Mouse (Mus musculus): Measurements from ENCODE around the gene Hist2h2aa1.
"Not testable (repeated sequence)": the region's sequence is repeated elsewhere in the genome, so short reads cannot be mapped to it uniquely, and the experiment has no call there.

Gene Hist2h2aa1

GRCm38 (mm10) chr3:96245003-96245886 lies at the start of gene Hist2h2aa1:
Hist2h2aa1 (plus strand) TSS chr3:96245497.
- DNase-seq = peak; percentile 89

DNA sequence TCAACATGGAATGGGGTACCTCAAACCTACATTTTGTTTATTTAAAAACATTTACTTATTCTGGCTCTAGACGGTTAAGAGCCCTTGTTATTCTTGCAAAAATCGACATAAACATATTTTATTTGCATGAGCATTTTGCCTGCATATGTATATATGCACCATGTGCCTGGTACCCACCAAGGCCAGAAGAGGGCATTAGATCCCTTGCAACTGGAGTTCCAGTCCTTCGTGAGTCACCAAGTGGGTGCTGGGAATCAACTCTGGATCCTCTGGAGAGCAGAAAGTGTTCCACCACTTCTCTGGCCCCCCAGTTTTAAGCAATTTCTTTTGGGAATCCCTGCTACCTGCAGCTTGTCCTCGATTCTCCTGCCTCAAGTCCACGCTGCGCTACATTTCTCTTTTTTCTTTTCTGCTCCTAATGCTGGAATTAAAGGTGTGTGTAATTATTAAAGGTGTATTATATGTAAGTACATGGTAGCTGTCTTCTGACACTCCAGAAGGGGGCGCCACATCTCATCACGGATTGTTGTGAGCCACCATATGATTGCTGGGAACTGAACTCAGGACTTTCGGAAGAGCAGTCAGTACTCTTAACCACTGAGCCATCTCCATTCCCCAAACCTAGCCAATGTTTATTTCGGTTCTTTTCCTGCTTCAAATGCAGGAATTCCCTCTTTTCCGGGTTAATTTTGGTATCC lies 49.5 kb upstream of the Hist2h2aa1 start:
- DNase-seq = no peak

GRCm38 (mm10) chr3:96196437-96197128 lies 48.7 kb upstream of the Hist2h2aa1 start:
- no peak for DNase-seq

GRCm38 (mm10) chr3:96197129-96197749 lies 48.1 kb upstream of the Hist2h2aa1 start:
- peak; percentile 94 for DNase-seq

- DNase-seq = peak; percentile 56
Measured at GRCm38 (mm10) chr3:96198181-96198580, 47.1 kb upstream of the Hist2h2aa1 start.

GRCm38 (mm10) chr3:96198601-96199251 lies 46.6 kb upstream of the Hist2h2aa1 start:
- DNase-seq = not testable (repeated sequence)

DNA sequence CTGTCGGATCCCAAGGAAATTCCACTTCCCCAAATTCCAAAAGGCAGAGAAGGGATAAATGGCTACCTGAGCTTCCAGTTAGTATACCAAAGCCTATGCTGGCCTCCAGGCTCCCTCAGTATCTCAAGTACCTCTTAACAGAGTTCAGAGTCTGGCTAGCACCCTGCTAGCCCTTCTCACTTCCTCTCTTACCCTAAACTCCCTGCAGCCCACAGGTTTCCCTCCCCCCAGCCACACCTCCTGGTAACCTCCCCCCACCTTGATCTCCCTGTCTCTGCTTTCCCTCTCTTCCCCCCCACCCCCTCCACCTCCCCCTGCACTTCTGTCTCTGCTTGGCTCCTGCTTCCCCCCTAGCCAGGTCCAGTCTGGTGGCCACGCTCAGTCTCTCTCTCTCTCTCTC lies 45.6 kb upstream of the Hist2h2aa1 start:
- DNase-seq = no peak

DNA sequence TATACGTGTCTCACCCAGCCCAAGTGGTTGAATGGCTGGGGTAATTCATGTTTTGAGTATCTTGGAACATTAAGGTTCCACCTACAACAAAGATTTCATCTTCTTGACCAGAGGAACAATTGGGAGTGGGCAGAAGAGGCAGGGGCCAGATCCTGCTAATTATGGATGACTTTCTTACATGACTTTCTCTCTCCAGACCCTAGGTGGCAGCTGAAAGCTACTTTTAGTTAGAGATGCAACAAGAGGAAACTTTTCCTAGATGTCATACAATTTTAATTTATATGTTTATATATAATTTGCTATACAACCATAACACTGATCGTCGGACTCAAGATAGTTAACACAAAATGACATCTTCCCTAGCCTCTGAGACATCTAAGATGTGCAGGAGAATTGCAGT lies 37.5 kb upstream of the Hist2h2aa1 start:
- DNase-seq = no peak

GRCm38 (mm10) chr3:96209242-96209641 lies 36.1 kb upstream of the Hist2h2aa1 start:
- DNase-seq = no peak

GRCm38 (mm10) chr3:96219191-96219641 lies 26.1 kb upstream of the Hist2h2aa1 start:
- peak; percentile 57 for DNase-seq

GRCm38 (mm10) chr3:96219661-96220130 lies 25.6 kb upstream of the Hist2h2aa1 start, which contains the start of the genes Bola1 and Hist2h2ab:
Bola1 (minus strand) TSS chr3:96219709.
Hist2h2ab (plus strand) TSS chr3:96219865.
- peak; percentile 87 for DNase-seq

DNA sequence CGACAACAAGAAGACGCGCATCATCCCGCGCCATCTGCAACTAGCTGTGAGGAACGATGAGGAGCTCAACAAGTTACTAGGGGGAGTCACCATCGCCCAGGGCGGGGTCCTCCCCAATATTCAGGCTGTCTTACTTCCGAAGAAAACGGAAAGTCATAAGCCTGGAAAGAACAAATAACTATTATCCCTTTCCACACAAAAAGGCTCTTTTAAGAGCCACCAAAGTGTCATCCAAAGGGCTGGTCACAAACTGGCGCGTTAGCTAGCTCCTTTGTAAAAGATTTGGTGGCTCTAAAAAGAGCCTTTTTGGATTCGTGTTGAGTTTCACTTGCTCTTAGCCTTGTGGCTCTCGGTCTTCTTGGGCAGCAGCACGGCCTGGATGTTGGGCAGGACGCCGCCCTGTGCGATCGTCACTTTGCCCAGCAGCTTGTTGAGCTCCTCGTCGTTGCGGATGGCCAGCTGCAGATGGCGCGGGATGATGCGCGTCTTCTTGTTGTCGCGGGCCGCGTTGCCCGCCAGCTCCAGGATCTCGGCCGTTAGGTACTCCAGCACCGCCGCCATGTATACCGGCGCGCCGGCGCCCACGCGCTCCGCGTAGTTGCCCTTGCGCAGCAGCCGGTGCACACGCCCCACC lies 25.0 kb upstream of the Hist2h2aa1 start:
- not testable (repeated sequence) for DNase-seq

GRCm38 (mm10) chr3:96220765-96221639 lies 24.3 kb upstream of the Hist2h2aa1 start, which contains the start of the genes Hist2h2ac and Hist2h2be:
Hist2h2ac (minus strand) TSS chr3:96220880.
Hist2h2be (plus strand) TSS chr3:96221119.
- DNase-seq = peak; percentile 96

DNA sequence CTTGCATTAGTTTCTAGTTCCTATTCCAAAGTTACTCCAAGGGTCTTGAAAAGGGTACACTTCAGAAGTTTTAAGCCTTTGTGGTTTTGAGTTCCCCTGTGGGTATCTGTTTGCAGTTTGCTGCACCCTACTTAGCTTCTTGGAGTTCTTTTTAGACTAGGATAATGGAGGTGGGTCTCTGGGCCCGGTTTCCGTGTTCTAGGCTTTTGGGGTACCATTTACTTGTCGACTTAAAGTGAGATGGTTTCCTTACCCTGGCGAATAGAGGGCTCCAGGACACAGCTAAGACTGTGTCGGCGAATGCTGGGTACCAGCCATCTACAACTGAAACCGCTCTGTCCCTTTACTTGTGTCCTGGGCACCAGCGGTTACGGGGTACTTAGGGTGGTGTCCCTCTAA lies 23.7 kb upstream of the Hist2h2aa1 start:
- DNase-seq = no peak

DNA sequence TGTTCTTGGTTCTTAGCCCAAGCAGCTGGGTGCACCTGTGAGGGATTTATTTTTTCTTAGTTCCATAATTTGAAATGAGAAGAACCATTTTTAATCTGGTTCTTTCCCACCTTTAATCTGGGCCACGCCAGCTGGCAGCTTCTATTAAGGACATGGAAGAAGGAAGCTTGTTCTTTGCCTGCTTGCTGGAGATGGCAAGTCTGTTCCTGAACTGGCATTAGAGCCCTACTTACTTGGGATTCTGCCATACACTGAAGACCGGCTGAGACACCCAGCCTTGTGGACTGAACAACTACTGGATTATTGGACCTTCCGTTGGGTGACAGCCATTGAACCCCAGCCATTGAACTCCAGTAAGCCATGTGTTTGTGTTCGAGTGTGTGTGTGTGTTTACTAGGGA lies 22.5 kb upstream of the Hist2h2aa1 start:
- no peak for DNase-seq

GRCm38 (mm10) chr3:96225421-96225820 lies 19.9 kb upstream of the Hist2h2aa1 start:
- no peak for DNase-seq

DNA sequence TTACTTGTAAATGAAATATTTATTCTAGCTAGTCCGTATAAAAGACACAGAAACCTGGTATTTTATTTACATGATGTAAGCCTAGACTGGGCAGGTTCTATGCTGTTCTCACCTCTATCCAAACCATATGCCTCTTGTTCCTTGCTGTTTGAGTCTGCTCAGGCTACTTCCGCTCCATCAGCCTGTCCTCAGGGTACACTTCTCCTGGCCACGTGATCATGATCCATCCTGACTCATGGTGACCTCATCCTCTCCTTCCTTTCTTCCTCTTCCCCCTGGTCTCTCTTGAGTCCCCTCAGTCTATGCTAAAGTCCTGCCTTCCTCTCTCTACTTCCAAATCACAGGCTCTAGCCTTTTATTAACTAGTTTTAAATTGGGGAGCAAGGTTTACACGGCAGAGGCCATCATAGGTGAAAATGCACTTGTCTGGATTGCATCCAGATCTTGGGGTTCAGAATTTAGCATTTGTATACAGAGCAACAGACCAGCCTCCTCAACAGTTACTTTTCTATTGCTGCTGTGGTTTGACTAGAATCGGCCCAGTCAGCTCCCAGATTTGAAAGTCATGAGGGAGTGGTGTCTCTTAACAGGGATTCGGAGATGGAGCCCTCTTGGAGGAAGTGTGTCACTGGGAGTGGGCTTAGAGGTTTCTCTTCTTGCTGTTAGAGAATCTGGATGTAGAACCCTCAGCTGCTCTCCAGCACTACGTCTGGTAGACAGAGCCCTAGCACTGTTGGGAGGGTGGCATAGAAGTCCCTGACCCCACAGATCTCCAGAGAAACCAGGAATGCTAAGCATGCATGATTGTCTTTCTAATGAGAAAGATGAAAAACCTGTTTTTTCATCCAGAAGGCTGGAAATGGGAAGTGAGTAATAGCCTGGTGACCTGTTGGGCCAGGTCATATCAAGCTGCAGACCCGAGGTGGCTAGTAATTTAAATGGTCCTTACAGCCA lies 18.3 kb upstream of the Hist2h2aa1 start:
- peak; percentile 70 for DNase-seq

DNA sequence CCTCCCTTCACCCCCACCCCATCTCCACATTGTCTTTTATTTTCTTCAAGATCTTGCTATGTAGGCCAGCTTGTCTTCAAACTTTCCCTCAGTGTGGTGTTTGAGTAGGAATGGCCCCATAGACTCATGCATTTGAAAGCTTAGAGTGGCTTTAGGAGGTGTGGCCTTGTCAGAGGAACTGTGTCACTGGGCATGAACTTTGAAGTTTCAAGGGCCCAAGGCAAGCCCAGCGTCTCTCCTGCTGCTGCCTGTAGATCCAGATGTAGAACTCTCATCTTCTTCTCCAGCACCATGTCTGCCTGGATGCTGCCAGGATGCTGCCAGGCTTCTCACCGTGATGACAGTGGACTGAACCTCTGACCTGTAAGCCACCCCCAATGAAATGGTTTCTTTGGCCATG lies 16.5 kb upstream of the Hist2h2aa1 start:
- no peak for DNase-seq

- DNase-seq = no peak
Measured at GRCm38 (mm10) chr3:96230404-96230803, 14.9 kb upstream of the Hist2h2aa1 start.

Data from lung, postnatal 36 days (tissue).